Mouse (Mus musculus): ENCODE data around the gene Rbm44. TPM values are rescaled to one million over a fixed set of nuclear protein-coding genes. Genes with fewer than 3 reads are reported as not detected.

Gene Rbm44
- polyA plus RNA-seq, 1 experiment from 2014 or later: 0.15 TPM

DNA sequence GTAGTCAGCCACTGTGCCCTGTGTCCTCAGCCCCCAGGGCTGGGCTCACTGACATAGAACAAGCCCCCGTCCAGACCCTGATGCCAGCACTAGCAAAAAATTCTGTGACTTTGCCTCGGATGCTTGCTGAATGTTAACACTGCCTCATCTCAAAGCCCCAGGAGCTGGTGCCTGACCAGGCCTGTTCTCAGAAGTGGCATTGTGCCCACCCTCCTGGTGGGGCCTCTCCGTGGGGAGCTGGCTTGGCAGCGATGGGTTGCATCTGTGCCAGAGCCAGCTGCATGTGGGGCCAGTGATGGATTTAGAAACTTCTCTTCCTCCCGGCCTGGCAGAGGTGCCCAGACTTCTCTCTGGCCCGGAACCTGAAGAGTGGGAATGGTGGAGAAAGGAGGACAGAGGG lies 64.9 kb downstream of the Rbm44 start:
- H3K27me3 ChIP-seq (replicated peaks; ENCODE audit: control insufficient read depth, insufficient read depth, low read length): no peaks in the 10 kb centered on the region
- H3K4me2 ChIP-seq (ENCODE audit: low read length): no peak overlapping the region
- no peak overlapping the region for H3K9ac ChIP-seq (ENCODE audit: low read length)
- H3K4me1 ChIP-seq (ENCODE audit: control insufficient read depth, insufficient read depth, low read length): peaks cover 13% of the 10 kb centered on the region
- ATAC-seq: peak; percentile 82
- 42% methylated on average over 6 of the region's 6 CpGs for WGBS
- no peaks in the 10 kb centered on the region for H3K9me3 ChIP-seq (replicated peaks; ENCODE audit: control insufficient read depth, low read length)
- H3K27ac ChIP-seq (ENCODE audit: low read depth, low read length): peak overlapping the region; percentile 55; the same call in 1 of the 2 replicates
- peak; percentile 76 for DNase-seq (ENCODE audit: low spot score)
- no peaks in the 10 kb centered on the region for H3K36me3 ChIP-seq (ENCODE audit: control insufficient read depth, insufficient read depth, low read length)
- no peak overlapping the region for H3K4me3 ChIP-seq (ENCODE audit: low read depth, low read length)

- H3K4me3 ChIP-seq (ENCODE audit: low read depth, low read length): no peak overlapping the region
- peak; percentile 29; the same call in 1 of the 2 replicates for ATAC-seq
- no peak overlapping the region for H3K9ac ChIP-seq (ENCODE audit: low read length)
- DNase-seq (ENCODE audit: low spot score): peak; percentile 80
- 90% methylated on average over 1 of the region's 1 CpGs for WGBS
- no peak overlapping the region for H3K27ac ChIP-seq (ENCODE audit: low read depth, low read length)
- H3K27me3 ChIP-seq (replicated peaks; ENCODE audit: control insufficient read depth, insufficient read depth, low read length): no peaks in the 10 kb centered on the region
- no peaks in the 10 kb centered on the region for H3K9me3 ChIP-seq (replicated peaks; ENCODE audit: control insufficient read depth, low read length)
- H3K4me2 ChIP-seq (ENCODE audit: low read length): no peak overlapping the region
- H3K36me3 ChIP-seq (ENCODE audit: control insufficient read depth, insufficient read depth, low read length): no peaks in the 10 kb centered on the region
- H3K4me1 ChIP-seq (ENCODE audit: control insufficient read depth, insufficient read depth, low read length): peaks cover 13% of the 10 kb centered on the region
Measured at GRCm38 (mm10) chr1:91211099-91211498, 66.2 kb downstream of the Rbm44 start.

DNA sequence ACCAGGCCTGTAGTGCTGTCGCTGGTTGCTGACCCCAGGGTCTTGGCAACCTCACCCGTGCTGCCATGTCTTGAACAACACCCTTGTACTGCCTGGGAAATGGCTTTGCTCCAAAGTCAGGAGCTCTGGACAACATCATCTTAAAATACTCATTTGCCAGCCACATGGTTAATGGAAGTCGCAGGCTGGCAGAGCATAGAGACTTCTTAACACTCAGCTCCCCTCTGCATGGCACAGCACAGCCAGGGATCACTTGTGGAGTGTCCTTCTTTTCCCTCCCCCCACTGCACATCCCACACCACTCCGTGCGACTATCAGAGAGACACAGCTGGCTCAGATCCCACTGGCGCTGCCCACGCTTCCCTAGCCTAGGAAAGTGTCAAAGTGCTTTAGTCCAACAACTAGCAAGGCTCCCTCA lies 66.7 kb downstream of the Rbm44 start:
- peak; percentile 21; the same call in 1 of the 2 replicates for ATAC-seq
- DNase-seq (ENCODE audit: low spot score): peak; percentile 8
- Histone ChIP-seq H3K4me2 (ENCODE audit: low read length) (no peak overlapping the region), H3K9me3 (replicated peaks; ENCODE audit: control insufficient read depth, low read length) (no peaks in the 10 kb centered on the region), H3K36me3 (ENCODE audit: control insufficient read depth, insufficient read depth, low read length) (no peaks in the 10 kb centered on the region), H3K27me3 (replicated peaks; ENCODE audit: control insufficient read depth, insufficient read depth, low read length) (no peaks in the 10 kb centered on the region), H3K4me3 (ENCODE audit: low read depth, low read length) (no peak overlapping the region), H3K4me1 (ENCODE audit: control insufficient read depth, insufficient read depth, low read length) (peaks cover 10% of the 10 kb centered on the region), H3K27ac (ENCODE audit: low read depth, low read length) (no peak overlapping the region), H3K9ac (ENCODE audit: low read length) (no peak overlapping the region)
- WGBS: 71% methylated on average over 7 of the region's 7 CpGs

DNA sequence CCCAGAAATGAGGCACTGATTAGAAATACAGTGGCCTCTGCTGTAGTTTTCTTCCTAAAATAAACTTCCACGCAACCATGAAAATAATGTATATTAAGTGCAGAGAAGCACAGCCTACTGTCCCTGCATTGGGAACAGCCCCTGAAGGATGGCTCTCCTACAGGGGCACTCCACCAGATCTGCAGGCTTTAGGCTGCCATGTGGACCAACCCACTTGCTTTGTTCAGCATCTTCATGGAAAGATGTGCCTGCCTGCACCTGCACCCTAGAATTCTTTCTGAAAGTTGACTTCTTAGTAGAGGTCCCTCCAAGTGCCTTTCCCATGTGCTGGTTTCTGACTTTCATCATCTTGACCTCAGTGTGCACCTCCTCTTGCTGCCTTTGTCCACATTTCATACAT lies 70.4 kb downstream of the Rbm44 start:
- Histone ChIP-seq H3K4me3 (ENCODE audit: low read depth, low read length) (no peak overlapping the region), H3K9me3 (replicated peaks; ENCODE audit: control insufficient read depth, low read length) (no peaks in the 10 kb centered on the region), H3K9ac (ENCODE audit: low read length) (no peak overlapping the region), H3K36me3 (ENCODE audit: control insufficient read depth, insufficient read depth, low read length) (no peaks in the 10 kb centered on the region), H3K4me2 (ENCODE audit: low read length) (no peak overlapping the region), H3K27me3 (replicated peaks; ENCODE audit: control insufficient read depth, insufficient read depth, low read length) (no peaks in the 10 kb centered on the region), H3K4me1 (ENCODE audit: control insufficient read depth, insufficient read depth, low read length) (no peaks in the 10 kb centered on the region), H3K27ac (ENCODE audit: low read depth, low read length) (no peak overlapping the region)
- ATAC-seq: no peak
- no peak for DNase-seq (ENCODE audit: low spot score)
- WGBS: 95% methylated on average over 1 of the region's 1 CpGs

DNA sequence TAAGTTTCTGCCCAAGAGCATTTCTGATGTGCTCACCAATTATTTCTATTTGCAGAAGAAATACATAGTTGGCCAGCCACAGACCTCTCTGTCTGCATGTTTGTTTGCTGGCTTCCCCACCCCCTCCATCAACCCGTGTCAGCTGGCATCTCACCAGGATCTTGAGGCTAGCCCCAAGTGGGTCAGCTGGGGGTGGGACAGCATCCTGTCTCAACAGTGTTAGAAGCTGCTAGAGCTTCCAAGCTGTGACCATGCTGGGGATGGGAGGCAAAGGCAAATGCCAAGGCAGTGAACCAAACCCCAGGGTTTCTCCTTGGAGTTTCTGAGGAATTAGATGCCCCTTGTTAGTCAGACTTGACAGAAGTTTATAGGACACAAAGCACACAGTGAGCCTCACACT lies 71.1 kb downstream of the Rbm44 start:
- Histone ChIP-seq H3K4me2 (ENCODE audit: low read length) (no peak overlapping the region), H3K27ac (ENCODE audit: low read depth, low read length) (no peak overlapping the region), H3K36me3 (ENCODE audit: control insufficient read depth, insufficient read depth, low read length) (no peaks in the 10 kb centered on the region), H3K9me3 (replicated peaks; ENCODE audit: control insufficient read depth, low read length) (no peaks in the 10 kb centered on the region), H3K4me1 (ENCODE audit: control insufficient read depth, insufficient read depth, low read length) (no peaks in the 10 kb centered on the region), H3K4me3 (ENCODE audit: low read depth, low read length) (no peak overlapping the region), H3K27me3 (replicated peaks; ENCODE audit: control insufficient read depth, insufficient read depth, low read length) (no peaks in the 10 kb centered on the region), H3K9ac (ENCODE audit: low read length) (no peak overlapping the region)
- no peak for DNase-seq (ENCODE audit: low spot score)
- 50% methylated on average over 1 of the region's 1 CpGs for WGBS
- no peak for ATAC-seq

DNA sequence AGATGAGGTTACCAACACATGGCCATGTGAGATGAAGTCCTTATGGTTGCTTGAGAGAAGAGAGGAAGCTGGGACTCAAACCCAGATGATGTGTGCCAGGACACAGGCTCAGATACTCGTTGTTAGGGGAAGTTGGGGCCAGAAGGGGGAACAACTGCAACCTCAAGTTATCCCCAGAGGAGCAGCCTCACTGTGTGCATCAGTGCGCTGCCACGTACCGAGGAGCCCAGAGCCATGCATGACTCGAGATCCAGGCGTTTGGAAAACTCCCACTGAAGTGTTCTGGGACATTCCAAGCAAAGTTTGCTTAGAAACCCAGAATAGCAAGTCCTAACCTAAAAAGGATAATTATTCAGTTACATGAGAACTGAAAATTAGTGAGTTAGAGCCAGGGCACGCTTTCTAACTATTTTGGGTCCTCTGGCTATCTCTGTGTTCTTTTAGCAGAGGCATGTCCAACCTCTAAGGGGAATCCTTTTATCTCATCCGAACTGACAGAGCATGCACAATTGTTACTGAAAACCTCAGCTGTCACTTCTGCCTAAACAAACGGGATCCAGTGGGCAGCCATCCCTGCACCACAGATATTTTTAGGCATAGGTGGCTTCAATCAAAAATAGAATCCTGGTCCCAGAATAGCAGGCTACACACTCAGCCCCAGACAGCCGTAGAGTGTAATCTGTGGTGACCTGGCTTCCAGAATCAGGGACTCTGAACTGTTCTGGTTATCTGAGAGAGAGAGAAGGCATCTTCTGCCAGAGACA lies 71.8 kb downstream of the Rbm44 start:
- DNase-seq (ENCODE audit: low spot score) (no peak), ATAC-seq (no peak)
- no peak overlapping the region for H3K9ac ChIP-seq (ENCODE audit: low read length)
- no peaks in the 10 kb centered on the region for H3K27me3 ChIP-seq (replicated peaks; ENCODE audit: control insufficient read depth, insufficient read depth, low read length)
- H3K4me2 ChIP-seq (ENCODE audit: low read length): no peak overlapping the region
- H3K27ac ChIP-seq (ENCODE audit: low read depth, low read length): no peak overlapping the region
- H3K4me1 ChIP-seq (ENCODE audit: control insufficient read depth, insufficient read depth, low read length): no peaks in the 10 kb centered on the region
- no peaks in the 10 kb centered on the region for H3K9me3 ChIP-seq (replicated peaks; ENCODE audit: control insufficient read depth, low read length)
- 77% methylated on average over 10 of the region's 10 CpGs for whole genome bisulfite sequencing
- no peak overlapping the region for H3K4me3 ChIP-seq (ENCODE audit: low read depth, low read length)
- no peaks in the 10 kb centered on the region for H3K36me3 ChIP-seq (ENCODE audit: control insufficient read depth, insufficient read depth, low read length)

GRCm38 (mm10) chr1:91219641-91220321 lies 74.9 kb downstream of the Rbm44 start:
- H3K27me3 ChIP-seq (replicated peaks; ENCODE audit: control insufficient read depth, insufficient read depth, low read length): no peaks in the 10 kb centered on the region
- no peak overlapping the region for H3K4me2 ChIP-seq (ENCODE audit: low read length)
- DNase-seq (ENCODE audit: low spot score) (no peak), ATAC-seq (no peak)
- H3K36me3 ChIP-seq (ENCODE audit: control insufficient read depth, insufficient read depth, low read length): no peaks in the 10 kb centered on the region
- H3K9ac ChIP-seq (ENCODE audit: low read length): no peak overlapping the region
- whole genome bisulfite sequencing: 92% methylated on average over 7 of the region's 7 CpGs
- no peak overlapping the region for H3K4me3 ChIP-seq (ENCODE audit: low read depth, low read length)
- H3K9me3 ChIP-seq (replicated peaks; ENCODE audit: control insufficient read depth, low read length): no peaks in the 10 kb centered on the region
- H3K4me1 ChIP-seq (ENCODE audit: control insufficient read depth, insufficient read depth, low read length): no peaks in the 10 kb centered on the region
- no peak overlapping the region for H3K27ac ChIP-seq (ENCODE audit: low read depth, low read length)

DNA sequence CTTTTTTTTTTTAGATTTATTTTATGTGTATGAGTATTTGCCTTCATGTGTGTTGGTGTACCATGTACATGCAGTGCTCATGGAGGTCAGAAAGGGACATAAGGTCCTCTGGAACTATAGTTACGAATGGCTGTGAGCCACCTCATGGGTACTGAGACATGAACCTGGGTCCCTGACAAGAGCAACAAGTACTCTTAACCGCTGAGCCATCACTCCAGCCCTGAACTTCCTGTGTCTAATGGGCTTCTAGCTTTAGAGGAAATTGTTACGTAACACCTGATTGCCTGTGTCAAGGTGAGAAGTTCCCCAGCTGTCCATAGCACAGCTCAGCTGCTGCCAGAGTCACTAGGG lies 75.4 kb downstream of the Rbm44 start:
- H3K27ac ChIP-seq (ENCODE audit: low read depth, low read length): no peak overlapping the region
- H3K4me1 ChIP-seq (ENCODE audit: control insufficient read depth, insufficient read depth, low read length): no peaks in the 10 kb centered on the region
- ATAC-seq: no peak
- no peak overlapping the region for H3K4me2 ChIP-seq (ENCODE audit: low read length)
- H3K36me3 ChIP-seq (ENCODE audit: control insufficient read depth, insufficient read depth, low read length): no peaks in the 10 kb centered on the region
- H3K27me3 ChIP-seq (replicated peaks; ENCODE audit: control insufficient read depth, insufficient read depth, low read length): no peaks in the 10 kb centered on the region
- DNase-seq (ENCODE audit: low spot score): no peak
- no peak overlapping the region for H3K9ac ChIP-seq (ENCODE audit: low read length)
- no peaks in the 10 kb centered on the region for H3K9me3 ChIP-seq (replicated peaks; ENCODE audit: control insufficient read depth, low read length)
- 94% methylated on average over 3 of the region's 3 CpGs for WGBS
- H3K4me3 ChIP-seq (ENCODE audit: low read depth, low read length): no peak overlapping the region

Data from forebrain, embryonic 14.5 days (tissue).